Comparison of ENCODE assay signal across 9 mouse cellular contexts in the genomic region with DNA sequence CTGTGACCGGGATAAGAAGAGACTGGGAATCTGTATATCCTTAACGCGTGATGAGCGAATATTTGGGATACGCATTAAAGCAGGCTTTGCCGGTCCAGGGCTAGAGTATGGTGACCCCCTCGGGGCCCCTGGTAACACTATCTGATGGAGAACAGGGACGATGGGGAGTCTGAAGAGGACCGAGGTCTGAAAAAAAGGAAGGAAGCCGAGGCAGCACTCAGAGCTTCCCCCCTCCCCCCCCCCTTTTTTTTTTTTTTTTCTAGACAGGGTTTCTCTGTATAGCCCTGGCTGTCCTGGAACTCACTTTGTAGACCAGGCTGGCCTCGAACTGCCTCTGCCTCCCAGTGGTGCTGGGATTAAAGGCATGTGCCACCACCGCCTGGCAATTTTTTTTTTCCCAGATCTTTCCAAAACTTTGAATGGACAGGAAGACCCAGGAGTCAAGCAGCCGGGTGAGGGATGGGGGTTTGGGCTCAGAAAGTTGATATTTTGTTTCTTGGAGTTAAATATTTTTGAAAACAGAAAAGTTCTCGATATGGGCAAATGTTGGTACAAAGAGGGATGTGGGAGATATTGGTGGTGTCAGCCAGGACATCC. TPM values are rescaled to one million over a fixed set of nuclear protein-coding genes. Genes with fewer than 3 reads are reported as not detected.
DNase-seq lines count a peak whose midpoint lies in the region; ATAC-seq and TF ChIP-seq lines count a peak whose summit lies in the region.
"Had no signal": no experiment of that assay in that cellular context is flagged by ENCODE, and none has a peak within 500 bp of the region (broad histone marks: within the 10 kb centered on the region; RNA-seq: fewer than 3 reads in every experiment).

No protein-coding gene starts in this region.

- 37% methylated on average over 14 of the region's 14 CpGs for WGBS in kidney, embryonic 15.5 days
- WGBS in embryonic facial prominence, embryonic 12.5 days = 32% methylated on average over 14 of the region's 14 CpGs
- 17% methylated on average over 14 of the region's 14 CpGs for WGBS in liver, embryonic 16.5 days (ENCODE audit: insufficient replicate concordance)

- in situ Hi-C loops in ES-E14 (cut with MboI; ENCODE audit: low sequenced_read_pairs in 2 of 2, unreplicated experiment in 2 of 2) = no loop called here

- no peak overlapping the region for H3K9ac ChIP-seq in kidney, embryonic 15.5 days
- 0 out of 2 replicates have a peak overlapping the region, but pooled peaks have one; percentile 1 for H3K9ac ChIP-seq in ES-E14 (ENCODE audit: insufficient read depth, low read depth, low read length, poor library complexity, severe bottlenecking)
- H3K9ac ChIP-seq in embryonic facial prominence, embryonic 12.5 days = no peak overlapping the region
- no peak overlapping the region for H3K9ac ChIP-seq in liver, embryonic 16.5 days (ENCODE audit: low read depth, low read length)

- intact Hi-C loops in left cerebral cortex, postnatal 4 days (cut with DNase I) = no loop called here

- H3K4me1 ChIP-seq in kidney, embryonic 15.5 days = peaks cover 13% of the 10 kb centered on the region
- H3K4me1 ChIP-seq in ES-E14 (ENCODE audit: control insufficient read depth in 2 of 2, insufficient read depth in 2 of 2, low read length in 2 of 2, poor library complexity in 1 of 2) = peaks cover 13 to 14% of the 10 kb centered on the region in 2 experiments
- H3K4me1 ChIP-seq in embryonic facial prominence, embryonic 12.5 days = peaks cover 9% of the 10 kb centered on the region; the same call in 1 of the 2 replicates
- peaks cover 18% of the 10 kb centered on the region for H3K4me1 ChIP-seq in liver, embryonic 16.5 days (ENCODE audit: control insufficient read depth, low read depth, low read length)

- DNase-seq in kidney, adult 18-20 months = no peak
- no peak for DNase-seq in ES-E14 (ENCODE audit: low read depth, low spot score)
- no peak for DNase-seq in left cerebral cortex, postnatal 4 days
- DNase-seq: cerebellum, postnatal 14 days; kidney, postnatal 4 days had no signal

- peak overlapping the region; percentile 94 for H3K4me2 ChIP-seq in kidney, embryonic 15.5 days
- 0 out of 2 replicates have a peak overlapping the region, but pooled peaks have one; percentile 95 for H3K4me2 ChIP-seq in embryonic facial prominence, embryonic 12.5 days (replicated peaks)
- H3K4me2 ChIP-seq in liver, embryonic 16.5 days (ENCODE audit: low read depth, low read length) = peak overlapping the region; percentile 69

- H3K4me3 ChIP-seq in kidney, embryonic 15.5 days (replicated peaks) = 0 out of 2 replicates have a peak overlapping the region, but pooled peaks have one; percentile 59
- peak overlapping the region; percentile 2 to 69; a peak in 3 of 4 replicates for H3K4me3 ChIP-seq in ES-E14 (ENCODE audit: insufficient read depth in 1 of 2, low read depth in 1 of 2, low read length in 2 of 2, poor library complexity in 1 of 2, severe bottlenecking in 1 of 2)
- H3K4me3 ChIP-seq in embryonic facial prominence, embryonic 12.5 days = no peak overlapping the region
- peak overlapping the region; percentile 68; the same call in 1 of the 2 replicates for H3K4me3 ChIP-seq in liver, embryonic 16.5 days (ENCODE audit: low read depth, low read length)

- H3K27ac ChIP-seq in kidney, embryonic 15.5 days = no peak overlapping the region
- no peak overlapping the region for H3K27ac ChIP-seq in ES-E14 (ENCODE audit: insufficient read depth, low read depth, low read length, poor library complexity, severe bottlenecking)
- H3K27ac ChIP-seq in embryonic facial prominence, embryonic 12.5 days = no peak overlapping the region
- H3K27ac ChIP-seq in liver, embryonic 16.5 days (ENCODE audit: low read length) = no peak overlapping the region

- no peak for ATAC-seq in kidney, embryonic 15.5 days (replicated peaks; ENCODE audit: low FRiP score)
- no peak; the same call in 1 of the 2 replicates for ATAC-seq in embryonic facial prominence, embryonic 12.5 days (ENCODE audit: insufficient number of reproducible peaks, insufficient read depth, low FRiP score, low TSS enrichment)
- ATAC-seq in liver, embryonic 16.5 days (ENCODE audit: low read depth) = no peak
- ATAC-seq in activated CD4-positive, CD25-positive, alpha-beta regulatory T cell, adult 4 months = no peak

- H3K27me3 ChIP-seq in kidney, embryonic 15.5 days = peaks cover 38% of the 10 kb centered on the region
- H3K27me3 ChIP-seq in embryonic facial prominence, embryonic 12.5 days = peaks cover 38% of the 10 kb centered on the region
- H3K27me3 ChIP-seq in liver, embryonic 16.5 days (ENCODE audit: control insufficient read depth, insufficient read depth, low read depth, low read length) = peaks cover 13% of the 10 kb centered on the region

- no peaks in the 10 kb centered on the region for H3K9me3 ChIP-seq in kidney, embryonic 15.5 days (replicated peaks)
- H3K9me3 ChIP-seq in ES-E14 (ENCODE audit: control insufficient read depth, insufficient read depth, low read depth, low read length) = no peaks in the 10 kb centered on the region
- H3K9me3 ChIP-seq in embryonic facial prominence, embryonic 12.5 days = no peaks in the 10 kb centered on the region
- H3K9me3 ChIP-seq in liver, embryonic 16.5 days (replicated peaks; ENCODE audit: control insufficient read depth, low read length) = no peaks in the 10 kb centered on the region

- no peaks in the 10 kb centered on the region for H3K36me3 ChIP-seq in kidney, embryonic 15.5 days
- H3K36me3 ChIP-seq in ES-E14 (ENCODE audit: control insufficient read depth, insufficient read depth, low read length, poor library complexity, severe bottlenecking) = no peaks in the 10 kb centered on the region
- H3K36me3 ChIP-seq in embryonic facial prominence, embryonic 12.5 days = no peaks in the 10 kb centered on the region
- H3K36me3 ChIP-seq in liver, embryonic 16.5 days (ENCODE audit: control insufficient read depth, insufficient read depth) = no peaks in the 10 kb centered on the region

TF ChIP-seq in ES-E14, 5 proteins besides CTCF, POLR2A, EP300 and RAD21:
- TF ChIP-seq HCFC1 (IDR thresholded peaks at IDR 0.05; ENCODE audit: borderline replicate concordance, insufficient read depth, low read length) (no peak), ZNF384 (IDR thresholded peaks at IDR 0.05; ENCODE audit: low read depth, low read length) (peak; percentile 79)
TF ChIP-seq in ES-E14: peak in this region for 1.

RNA-seq across cellular contexts. Expression of gene Parp14, which starts 1.2 kb away (rescaled TPM):
- 1.1 and 1.2 TPM in 2 replicates for polyA plus RNA-seq in kidney, embryonic 15.5 days (2015; fragmentation: Nextera tagmentation; extraction: Ambion mirVana)
- total RNA-seq in ES-E14 (2012; rRNA removed) = 2.5 and 4.6 TPM in 2 replicates
- polyA plus RNA-seq in embryonic facial prominence, embryonic 12.5 days (2016; fragmentation: Nextera tagmentation; extraction: Ambion mirVana) = 0.50 and 0.87 TPM in 2 replicates
- 1.4 and 1.5 TPM in 2 replicates for polyA plus RNA-seq in liver, embryonic 16.5 days (2015; fragmentation: Nextera tagmentation; extraction: Ambion mirVana)
- 1 to 10 TPM in 1 of 2 experiments, under 1 TPM in 1; 0.60 to 1.3 TPM for total RNA-seq in left cerebral cortex, postnatal 4 days (2021)
- polyA plus RNA-seq in activated CD4-positive, CD25-positive, alpha-beta regulatory T cell, adult 4 months (2017; shearing (Covaris generic)) = 10 to 100 TPM; 38.7 to 42.6 TPM

Comparison
In these comparisons a context has a peak if more than half of its experiments do, and no peak if none do; other contexts are left out.
1. RNA of gene Parp14, which starts 1.2 kb away (polyA plus RNA-seq): 38.7 to 42.6 TPM in activated CD4-positive, CD25-positive, alpha-beta regulatory T cell, adult 4 months; 1.4 to 1.5 TPM in liver, embryonic 16.5 days, 1.1 to 1.2 TPM in kidney, embryonic 15.5 days and 0.50 to 0.87 TPM in embryonic facial prominence, embryonic 12.5 days; every median in the first group is over 10 times any median in the second.
2. Peak in every context shown above with its lines, with median percentiles within 50 percentile points of each other: H3K4me2 ChIP-seq.